Mouse (Mus musculus): ENCODE data around the gene Bbs9.

- TF ChIP-seq CTCF (conservative IDR thresholded peaks at IDR 0.05; ENCODE audit: insufficient read depth, insufficient read length, low read depth, low read length) = no peak
- TF ChIP-seq POLR2A (IDR thresholded peaks at IDR 0.05; ENCODE audit: low read depth, low read length) = no peak
Measured at GRCm38 (mm10) chr9:22718174-22718823, 242.8 kb downstream of the Bbs9 start.
